Mouse (Mus musculus): ENCODE data around the gene Tenm3. TPM values are rescaled to one million over a fixed set of nuclear protein-coding genes. Genes with fewer than 3 reads are reported as not detected.
A peak's percentile ranks its signal among the peaks of the same experiment; 100 is the strongest.

The Tenm3 gene
- polyA plus RNA-seq, 1 experiment from 2014 or later: 47.0 TPM

GRCm38 (mm10) chr8:48490635-48491165 is 353.1 kb downstream of the Tenm3 start:
- no peaks in the 10 kb centered on the region for H3K9me3 ChIP-seq (replicated peaks; ENCODE audit: control insufficient read depth, low read length)
- H3K4me1 ChIP-seq (ENCODE audit: control insufficient read depth, insufficient read depth, low read length): no peaks in the 10 kb centered on the region
- no peaks in the 10 kb centered on the region for H3K36me3 ChIP-seq (replicated peaks; ENCODE audit: control insufficient read depth, insufficient read depth, low read depth, low read length)
- no peak for DNase-seq (ENCODE audit: low spot score)
- H3K4me3 ChIP-seq (ENCODE audit: low read depth, low read length): no peak overlapping the region
- 80% methylated on average over 6 of the region's 6 CpGs for WGBS
- no peaks in the 10 kb centered on the region for H3K27me3 ChIP-seq (ENCODE audit: control insufficient read depth, insufficient read depth, low read length)
- H3K27ac ChIP-seq (replicated peaks; ENCODE audit: low read depth, low read length): no peak overlapping the region
- no peak for ATAC-seq (replicated peaks; ENCODE audit: insufficient number of reproducible peaks, low FRiP score, low TSS enrichment, low read depth)
- no peak overlapping the region for H3K4me2 ChIP-seq (ENCODE audit: low read depth, low read length)
- no peak overlapping the region for H3K9ac ChIP-seq (replicated peaks; ENCODE audit: low read length)

GRCm38 (mm10) chr8:48489936-48490634 is 353.7 kb downstream of the Tenm3 start:
- H3K4me1 ChIP-seq (ENCODE audit: control insufficient read depth, insufficient read depth, low read length): no peaks in the 10 kb centered on the region
- 84% methylated on average over 18 of the region's 18 CpGs for WGBS

GRCm38 (mm10) chr8:48489417-48489816 is 354.3 kb downstream of the Tenm3 start:
- Histone ChIP-seq H3K9ac (replicated peaks; ENCODE audit: low read length) (no peak overlapping the region), H3K9me3 (replicated peaks; ENCODE audit: control insufficient read depth, low read length) (no peaks in the 10 kb centered on the region), H3K4me1 (ENCODE audit: control insufficient read depth, insufficient read depth, low read length) (no peaks in the 10 kb centered on the region), H3K4me3 (ENCODE audit: low read depth, low read length) (no peak overlapping the region), H3K36me3 (replicated peaks; ENCODE audit: control insufficient read depth, insufficient read depth, low read depth, low read length) (no peaks in the 10 kb centered on the region), H3K27me3 (ENCODE audit: control insufficient read depth, insufficient read depth, low read length) (no peaks in the 10 kb centered on the region), H3K27ac (replicated peaks; ENCODE audit: low read depth, low read length) (no peak overlapping the region), H3K4me2 (ENCODE audit: low read depth, low read length) (no peak overlapping the region)
- ATAC-seq (replicated peaks; ENCODE audit: insufficient number of reproducible peaks, low FRiP score, low TSS enrichment, low read depth) (no peak), DNase-seq (ENCODE audit: low spot score) (no peak)
- 78% methylated on average over 4 of the region's 4 CpGs for WGBS

More at GRCm38 (mm10) chr8:48489936-48490634, 353.7 kb downstream of the Tenm3 start:
- H3K4me2 ChIP-seq (ENCODE audit: low read depth, low read length): no peak overlapping the region
- no peaks in the 10 kb centered on the region for H3K27me3 ChIP-seq (ENCODE audit: control insufficient read depth, insufficient read depth, low read length)
- H3K4me3 ChIP-seq (ENCODE audit: low read depth, low read length): no peak overlapping the region
- no peaks in the 10 kb centered on the region for H3K36me3 ChIP-seq (replicated peaks; ENCODE audit: control insufficient read depth, insufficient read depth, low read depth, low read length)
- no peak for ATAC-seq (replicated peaks; ENCODE audit: insufficient number of reproducible peaks, low FRiP score, low TSS enrichment, low read depth)
- no peak overlapping the region for H3K9ac ChIP-seq (replicated peaks; ENCODE audit: low read length)
- no peaks in the 10 kb centered on the region for H3K9me3 ChIP-seq (replicated peaks; ENCODE audit: control insufficient read depth, low read length)
- no peak overlapping the region for H3K27ac ChIP-seq (replicated peaks; ENCODE audit: low read depth, low read length)
- peak; percentile 36 for DNase-seq (ENCODE audit: low spot score)

GRCm38 (mm10) chr8:48488809-48489208 is 354.9 kb downstream of the Tenm3 start:
- H3K27ac ChIP-seq (replicated peaks; ENCODE audit: low read depth, low read length): no peak overlapping the region
- 57% methylated on average over 7 of the region's 7 CpGs for WGBS
- H3K36me3 ChIP-seq (replicated peaks; ENCODE audit: control insufficient read depth, insufficient read depth, low read depth, low read length): no peaks in the 10 kb centered on the region
- H3K4me2 ChIP-seq (ENCODE audit: low read depth, low read length): no peak overlapping the region
- ATAC-seq (replicated peaks; ENCODE audit: insufficient number of reproducible peaks, low FRiP score, low TSS enrichment, low read depth) (no peak; the same call in 1 of the 2 replicates), DNase-seq (ENCODE audit: low spot score) (peak; percentile 58)
- H3K4me1 ChIP-seq (ENCODE audit: control insufficient read depth, insufficient read depth, low read length): no peaks in the 10 kb centered on the region
- H3K9ac ChIP-seq (replicated peaks; ENCODE audit: low read length): no peak overlapping the region
- no peaks in the 10 kb centered on the region for H3K9me3 ChIP-seq (replicated peaks; ENCODE audit: control insufficient read depth, low read length)
- H3K4me3 ChIP-seq (ENCODE audit: low read depth, low read length): no peak overlapping the region
- H3K27me3 ChIP-seq (ENCODE audit: control insufficient read depth, insufficient read depth, low read length): no peaks in the 10 kb centered on the region

GRCm38 (mm10) chr8:48484143-48484542 is 359.6 kb downstream of the Tenm3 start:
- Histone ChIP-seq H3K9me3 (replicated peaks; ENCODE audit: control insufficient read depth, low read length) (no peaks in the 10 kb centered on the region), H3K4me2 (ENCODE audit: low read depth, low read length) (no peak overlapping the region), H3K36me3 (replicated peaks; ENCODE audit: control insufficient read depth, insufficient read depth, low read depth, low read length) (no peaks in the 10 kb centered on the region), H3K4me1 (ENCODE audit: control insufficient read depth, insufficient read depth, low read length) (no peaks in the 10 kb centered on the region), H3K27ac (replicated peaks; ENCODE audit: low read depth, low read length) (no peak overlapping the region), H3K27me3 (ENCODE audit: control insufficient read depth, insufficient read depth, low read length) (no peaks in the 10 kb centered on the region), H3K4me3 (ENCODE audit: low read depth, low read length) (no peak overlapping the region), H3K9ac (replicated peaks; ENCODE audit: low read length) (no peak overlapping the region)
- ATAC-seq (replicated peaks; ENCODE audit: insufficient number of reproducible peaks, low FRiP score, low TSS enrichment, low read depth) (no peak), DNase-seq (ENCODE audit: low spot score) (no peak)
- 81% methylated on average over 5 of the region's 5 CpGs for WGBS

GRCm38 (mm10) chr8:48481709-48482671 is 361.8 kb downstream of the Tenm3 start:
- 0 out of 2 replicates have a peak, but pooled peaks have one; percentile 56 for ATAC-seq (replicated peaks; ENCODE audit: insufficient number of reproducible peaks, low FRiP score, low TSS enrichment, low read depth)

GRCm38 (mm10) chr8:48477371-48477935 is 366.3 kb downstream of the Tenm3 start:
- ATAC-seq (replicated peaks; ENCODE audit: insufficient number of reproducible peaks, low FRiP score, low TSS enrichment, low read depth) (no peak), DNase-seq (ENCODE audit: low spot score) (no peak)
- Histone ChIP-seq H3K4me1 (ENCODE audit: control insufficient read depth, insufficient read depth, low read length) (no peaks in the 10 kb centered on the region), H3K36me3 (replicated peaks; ENCODE audit: control insufficient read depth, insufficient read depth, low read depth, low read length) (no peaks in the 10 kb centered on the region), H3K27me3 (ENCODE audit: control insufficient read depth, insufficient read depth, low read length) (no peaks in the 10 kb centered on the region), H3K4me2 (ENCODE audit: low read depth, low read length) (no peak overlapping the region), H3K27ac (replicated peaks; ENCODE audit: low read depth, low read length) (no peak overlapping the region), H3K9me3 (replicated peaks; ENCODE audit: control insufficient read depth, low read length) (no peaks in the 10 kb centered on the region), H3K9ac (replicated peaks; ENCODE audit: low read length) (no peak overlapping the region), H3K4me3 (ENCODE audit: low read depth, low read length) (no peak overlapping the region)
- 72% methylated on average over 8 of the region's 8 CpGs for WGBS

More at GRCm38 (mm10) chr8:48481709-48482671, 361.8 kb downstream of the Tenm3 start:
- Histone ChIP-seq H3K9ac (replicated peaks; ENCODE audit: low read length) (no peak overlapping the region), H3K9me3 (replicated peaks; ENCODE audit: control insufficient read depth, low read length) (no peaks in the 10 kb centered on the region), H3K27ac (replicated peaks; ENCODE audit: low read depth, low read length) (0 out of 2 replicates have a peak overlapping the region, but pooled peaks have one; percentile 41), H3K4me1 (ENCODE audit: control insufficient read depth, insufficient read depth, low read length) (no peaks in the 10 kb centered on the region), H3K4me3 (ENCODE audit: low read depth, low read length) (no peak overlapping the region), H3K27me3 (ENCODE audit: control insufficient read depth, insufficient read depth, low read length) (no peaks in the 10 kb centered on the region), H3K36me3 (replicated peaks; ENCODE audit: control insufficient read depth, insufficient read depth, low read depth, low read length) (no peaks in the 10 kb centered on the region), H3K4me2 (ENCODE audit: low read depth, low read length) (no peak overlapping the region)
- DNase-seq (ENCODE audit: low spot score): peak; percentile 38
- WGBS: 70% methylated on average over 33 of the region's 33 CpGs

Measured in embryonic facial prominence, embryonic 11.5 days (tissue).